Mouse (Mus musculus): Measurements from ENCODE around the gene Phactr2.

The Phactr2 gene

GRCm38 (mm10) chr10:13448283-13449045 lies 25.7 kb downstream of the Phactr2 start:
- no peak for DNase-seq (ENCODE audit: low read depth, low spot score)

- DNase-seq (ENCODE audit: low read depth, low spot score): peak; percentile 52
Measured at GRCm38 (mm10) chr10:13446791-13447249, 27.4 kb downstream of the Phactr2 start.

GRCm38 (mm10) chr10:13444257-13444656 lies 30.0 kb downstream of the Phactr2 start:
- DNase-seq (ENCODE audit: low read depth, low spot score): no peak

GRCm38 (mm10) chr10:13443647-13444046 lies 30.6 kb downstream of the Phactr2 start:
- no peak for DNase-seq (ENCODE audit: low read depth, low spot score)

GRCm38 (mm10) chr10:13440292-13440691 lies 33.9 kb downstream of the Phactr2 start:
- no peak for DNase-seq (ENCODE audit: low read depth, low spot score)

- DNase-seq (ENCODE audit: low read depth, low spot score): peak; percentile 53
Measured at GRCm38 (mm10) chr10:13438118-13438821, 35.9 kb downstream of the Phactr2 start.

- DNase-seq (ENCODE audit: low read depth, low spot score): no peak
Measured at GRCm38 (mm10) chr10:13437011-13437410, 37.2 kb downstream of the Phactr2 start.

- DNase-seq (ENCODE audit: low read depth, low spot score): no peak
Measured at GRCm38 (mm10) chr10:13433016-13433415, 41.2 kb downstream of the Phactr2 start.

- no peak for DNase-seq (ENCODE audit: low read depth, low spot score)
Measured at GRCm38 (mm10) chr10:13431641-13432540, 42.3 kb downstream of the Phactr2 start.

- DNase-seq (ENCODE audit: low read depth, low spot score): peak; percentile 56
Measured at GRCm38 (mm10) chr10:13429766-13430165, 44.4 kb downstream of the Phactr2 start.

GRCm38 (mm10) chr10:13429240-13429639 lies 45.0 kb downstream of the Phactr2 start:
- DNase-seq (ENCODE audit: low read depth, low spot score): no peak

GRCm38 (mm10) chr10:13428536-13428935 lies 45.7 kb downstream of the Phactr2 start:
- no peak for DNase-seq (ENCODE audit: low read depth, low spot score)

- no peak for DNase-seq (ENCODE audit: low read depth, low spot score)
Measured at GRCm38 (mm10) chr10:13427599-13427998, 46.6 kb downstream of the Phactr2 start.

- no peak for DNase-seq (ENCODE audit: low read depth, low spot score)
Measured at GRCm38 (mm10) chr10:13425198-13425597, 49.0 kb downstream of the Phactr2 start.

- peak; percentile 50 for DNase-seq (ENCODE audit: low read depth, low spot score)
Measured at GRCm38 (mm10) chr10:13424508-13424907, 49.7 kb downstream of the Phactr2 start.

- DNase-seq (ENCODE audit: low read depth, low spot score): no peak
Measured at GRCm38 (mm10) chr10:13424015-13424414, 50.2 kb downstream of the Phactr2 start.

- DNase-seq (ENCODE audit: low read depth, low spot score): no peak
Measured at GRCm38 (mm10) chr10:13422121-13422520, 52.1 kb downstream of the Phactr2 start.

- DNase-seq (ENCODE audit: low read depth, low spot score): no peak
Measured at GRCm38 (mm10) chr10:13419246-13419645, 55.0 kb downstream of the Phactr2 start.

- DNase-seq (ENCODE audit: low read depth, low spot score): no peak
Measured at GRCm38 (mm10) chr10:13415489-13416104, 58.6 kb downstream of the Phactr2 start.

- no peak for DNase-seq (ENCODE audit: low read depth, low spot score)
Measured at GRCm38 (mm10) chr10:13412202-13412923, 61.8 kb downstream of the Phactr2 start.

- no peak for DNase-seq (ENCODE audit: low read depth, low spot score)
Measured at GRCm38 (mm10) chr10:13411056-13411455, 63.2 kb downstream of the Phactr2 start.
